Mouse (Mus musculus) spleen, adult 18-20 months (tissue): ENCODE measurements around the gene Klhl10.

ENCODE experiments used
- DNase-seq, 2 experiments: peaks; one replicate each; pipeline ENCODE4 v3.0.0; 2022; ENCODE audit warnings: mixed read lengths in 2 of 2

The Klhl10 gene

GRCm38 (mm10) chr11:100465833-100466232 lies 24.1 kb downstream of the Klhl10 start:
- DNase-seq: no peak

GRCm38 (mm10) chr11:100471352-100472196 lies 29.9 kb downstream of the Klhl10 start:
- DNase-seq: no peak

GRCm38 (mm10) chr11:100472197-100472934 lies 30.6 kb downstream of the Klhl10 start, which contains the start of gene Klhl11:
Klhl11 (minus strand) TSS chr11:100472741.
- DNase-seq: peak; percentile 81 to 90

GRCm38 (mm10) chr11:100472935-100473295 lies 31.2 kb downstream of the Klhl10 start:
- DNase-seq: no peak

- no peak for DNase-seq
Observed at GRCm38 (mm10) chr11:100476281-100476680, 34.6 kb downstream of the Klhl10 start.

GRCm38 (mm10) chr11:100479152-100479551 lies 37.4 kb downstream of the Klhl10 start:
- no peak for DNase-seq

GRCm38 (mm10) chr11:100484461-100484860 lies 42.7 kb downstream of the Klhl10 start:
- DNase-seq: no peak

- DNase-seq: peak in 1 of 2 experiments; percentile 26
Observed at GRCm38 (mm10) chr11:100485801-100486538, 44.3 kb downstream of the Klhl10 start.

GRCm38 (mm10) chr11:100490951-100491350 lies 49.2 kb downstream of the Klhl10 start:
- DNase-seq: peak in 1 of 2 experiments; percentile 22

GRCm38 (mm10) chr11:100493771-100494170 lies 52.1 kb downstream of the Klhl10 start:
- DNase-seq: no peak

- no peak for DNase-seq
Observed at GRCm38 (mm10) chr11:100500241-100500640, 58.5 kb downstream of the Klhl10 start.

- DNase-seq: no peak
Observed at GRCm38 (mm10) chr11:100500651-100501050, 58.9 kb downstream of the Klhl10 start.

- DNase-seq: no peak
Observed at GRCm38 (mm10) chr11:100501321-100501720, 59.6 kb downstream of the Klhl10 start.

- DNase-seq: no peak
Observed at GRCm38 (mm10) chr11:100504990-100505660, 63.4 kb downstream of the Klhl10 start.

GRCm38 (mm10) chr11:100505997-100506396 lies 64.3 kb downstream of the Klhl10 start:
- DNase-seq: no peak
